Mouse (Mus musculus): ENCODE data around the gene Il1f5. TPM values are rescaled to one million over a fixed set of nuclear protein-coding genes. Genes with fewer than 3 reads are reported as not detected.

Gene Il1f5
- not detected in 4 replicates for total RNA-seq (2023; ENCODE audit: inconsistent age)

DNA sequence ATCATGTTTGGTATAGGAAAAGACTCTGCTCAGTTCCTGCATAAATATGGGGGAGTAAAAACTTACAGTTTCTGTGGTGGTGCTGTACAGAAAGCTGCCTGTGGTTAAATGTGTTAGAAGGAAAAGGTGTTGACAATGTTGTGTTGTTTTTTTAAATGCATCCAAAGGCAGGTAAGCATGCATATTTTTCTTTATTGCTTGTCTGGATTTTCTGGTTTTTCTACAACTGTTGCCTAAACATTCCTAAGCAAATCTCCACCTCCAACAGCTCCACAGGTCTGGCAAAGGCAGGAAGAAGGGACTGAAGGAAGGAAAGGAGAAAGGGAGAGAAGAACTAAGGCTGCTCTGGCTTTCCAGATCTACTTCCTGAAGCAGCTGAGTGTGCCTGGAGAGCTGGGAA is at the start of gene Il1f5:
Gene Il1f5 (plus strand): TSS at position 301 of the 400 bp plus-strand sequence.

DNA sequence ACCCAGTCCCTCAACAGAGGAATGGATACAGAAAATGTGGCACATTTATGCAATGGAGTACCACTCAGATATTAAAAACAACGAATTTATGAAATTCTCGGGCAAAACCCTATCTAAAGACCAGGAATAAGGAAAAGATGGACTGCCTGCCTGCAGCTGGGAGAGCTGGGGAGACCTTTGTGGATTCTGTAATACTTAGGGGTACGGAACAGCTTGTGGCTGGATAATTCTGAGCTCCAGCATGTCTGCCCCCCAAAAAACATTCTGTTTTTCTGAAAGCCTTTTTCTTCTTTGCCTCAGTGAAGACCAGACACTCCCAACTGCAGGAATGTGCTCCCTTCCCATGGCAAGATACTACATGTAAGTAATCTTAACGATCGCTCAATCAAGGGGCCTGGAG is 14.1 kb downstream of the Il1f5 start, which contains the start of gene Il1f10:
Gene Il1f10 (plus strand): TSS at position 301 of the 400 bp plus-strand sequence.

Other genes starting within 250 kb of the Il1f5 start
- gene Hnmt, start 227.6 kb upstream of the Il1f5 start, total RNA-seq (2023; ENCODE audit: inconsistent age), result not detected in 4 replicates
- not detected in 4 replicates for gene Tbpl2, start 180.4 kb upstream of the Il1f5 start, total RNA-seq (2023; ENCODE audit: inconsistent age)
- gene Il1f8, start 123.8 kb upstream of the Il1f5 start, total RNA-seq (2023; ENCODE audit: inconsistent age), result not detected in 4 replicates
- gene Il1f9, start 90.5 kb upstream of the Il1f5 start, total RNA-seq (2023; ENCODE audit: inconsistent age), result not detected in 4 replicates
- gene Il1f6, start 61.5 kb upstream of the Il1f5 start, total RNA-seq (2023; ENCODE audit: inconsistent age), result not detected in 4 replicates
- not detected in 4 replicates for gene Il1f10, start 14.2 kb downstream of the Il1f5 start, total RNA-seq (2023; ENCODE audit: inconsistent age)
- gene Il1rn, start 59.9 kb downstream of the Il1f5 start, total RNA-seq (2023; ENCODE audit: inconsistent age), result not detected in 4 replicates
- gene Psd4, start 90.6 kb downstream of the Il1f5 start, total RNA-seq (2023; ENCODE audit: inconsistent age), result 187 to 204 TPM (median 191 TPM) in 4 replicates
- gene Pax8, start 198.6 kb downstream of the Il1f5 start, total RNA-seq (2023; ENCODE audit: inconsistent age), result not detected in 4 replicates